Mouse (Mus musculus) cortical plate, adult 2 months (tissue): Measurements from ENCODE around the gene Ddx1. TPM values are rescaled to one million over a fixed set of nuclear protein-coding genes. Genes with fewer than 3 reads are reported as not detected.

ENCODE experiments used
- H3K27ac ChIP-seq: fragments of 200-500 bp; 2 replicates; pipeline ENCODE4 v1.5.1; 2012; ENCODE audit warnings: low read length, control low read depth, inconsistent platforms; ENCODE audit not compliant: insufficient read depth
- H3K4me1 ChIP-seq: fragments of 200-500 bp; 2 replicates; pipeline ENCODE4 v1.6.1; 2011; ENCODE audit warnings: low read length; ENCODE audit not compliant: control insufficient read depth, insufficient read depth
- H3K4me3 ChIP-seq: fragments of 200-500 bp; 2 replicates; pipeline ENCODE4 v1.5.1; 2011; ENCODE audit warnings: mild to moderate bottlenecking, low read length, control low read depth; ENCODE audit not compliant: insufficient read depth
- CTCF ChIP-seq: fragments of 200-500 bp; IDR thresholded peaks from 2 replicates; pipeline ENCODE4 v1.5.1; 2011; ENCODE audit warnings: mild to moderate bottlenecking, control low read depth, low read length; ENCODE audit not compliant: insufficient read depth; ENCODE audit errors: extremely low read depth
- POLR2A ChIP-seq: fragments of 200-500 bp; IDR thresholded peaks from 2 replicates; pipeline ENCODE4 v1.6.1; 2011; ENCODE audit warnings: mild to moderate bottlenecking, low read length, control low read depth; ENCODE audit not compliant: insufficient read depth; ENCODE audit errors: extremely low read depth
- polyA plus RNA-seq: library from polyadenylated mRNA; depleted of rRNA; stranded (reverse); fragments of >200 nt; gene quantifications from 2 replicates; pipeline ENCODE4 v1.2.3, GENCODE M21; 2012

The Ddx1 gene
- polyA plus RNA-seq, 1 experiment = 64.1 TPM

DNA sequence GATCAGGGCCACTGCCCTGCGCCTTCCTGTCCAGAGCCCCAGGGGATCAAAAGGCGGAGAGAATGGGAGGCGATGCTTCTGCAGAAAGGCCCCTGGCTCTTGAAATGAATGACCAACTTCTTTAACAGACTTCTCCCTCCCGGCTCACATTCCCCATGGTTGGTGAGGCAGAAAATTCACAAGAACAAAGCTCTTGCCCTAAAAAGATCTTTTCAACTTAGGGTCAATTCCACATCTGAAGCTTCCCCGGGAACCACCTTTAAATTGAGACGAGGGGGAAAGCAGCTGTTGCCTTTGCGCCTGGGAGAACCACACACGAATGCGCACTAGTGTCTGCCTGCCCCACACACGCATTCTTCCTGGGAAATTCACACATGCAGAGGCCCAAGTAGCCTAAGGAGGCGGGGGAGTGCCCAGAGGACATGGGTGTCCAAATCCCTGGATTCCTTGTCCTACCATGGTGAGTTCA lies 40.0 kb downstream of the Ddx1 start:
- no peak for TF ChIP-seq CTCF
- TF ChIP-seq POLR2A = no peak
- Histone ChIP-seq H3K4me1 (peaks cover 7% of the 10 kb centered on the region), H3K27ac (no peak overlapping the region), H3K4me3 (no peak overlapping the region)

DNA sequence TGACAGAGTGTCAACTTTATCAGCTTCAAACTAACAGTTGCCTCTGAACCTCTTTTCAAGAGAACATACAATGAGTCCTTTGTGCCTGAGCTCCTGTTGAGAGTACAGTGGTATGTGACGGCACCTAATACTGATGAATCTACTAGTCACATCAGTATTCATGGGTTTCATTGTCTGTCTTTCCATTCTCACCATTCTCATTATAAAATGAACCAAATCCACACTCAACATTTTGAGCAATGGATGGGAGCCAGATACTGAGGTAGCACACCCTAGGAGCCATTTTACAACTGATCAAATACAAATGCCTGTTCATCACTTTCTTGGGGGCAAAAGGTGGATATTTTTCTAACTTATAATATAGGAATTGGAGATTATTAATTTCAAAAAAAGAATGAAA lies 40.5 kb downstream of the Ddx1 start:
- peaks cover 7% of the 10 kb centered on the region for H3K4me1 ChIP-seq
- no peak overlapping the region for H3K27ac ChIP-seq
- TF ChIP-seq CTCF = no peak
- no peak for TF ChIP-seq POLR2A
- H3K4me3 ChIP-seq = no peak overlapping the region

DNA sequence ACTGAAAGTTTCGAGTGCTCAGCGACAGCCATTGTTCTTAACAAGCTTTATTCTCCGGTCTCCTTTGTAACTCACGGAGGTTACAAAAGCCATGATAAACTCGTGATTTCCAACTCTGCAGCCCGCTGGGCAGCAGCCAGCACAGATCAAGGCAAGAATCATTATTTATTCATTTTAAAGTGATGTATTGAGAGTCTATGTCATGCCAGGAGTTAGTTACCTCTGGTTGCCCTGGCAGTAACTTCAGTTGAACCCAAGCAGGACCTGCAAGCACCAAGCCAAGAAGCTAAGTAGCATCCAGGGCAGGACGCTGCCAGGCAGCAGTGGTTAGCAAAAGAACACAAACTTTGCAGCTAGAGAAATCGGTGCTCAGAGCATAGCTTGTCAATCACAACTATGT lies 41.9 kb downstream of the Ddx1 start:
- H3K27ac ChIP-seq = no peak overlapping the region
- TF ChIP-seq CTCF (no peak), POLR2A (no peak)
- H3K4me1 ChIP-seq = peaks cover 7% of the 10 kb centered on the region
- no peak overlapping the region for H3K4me3 ChIP-seq

DNA sequence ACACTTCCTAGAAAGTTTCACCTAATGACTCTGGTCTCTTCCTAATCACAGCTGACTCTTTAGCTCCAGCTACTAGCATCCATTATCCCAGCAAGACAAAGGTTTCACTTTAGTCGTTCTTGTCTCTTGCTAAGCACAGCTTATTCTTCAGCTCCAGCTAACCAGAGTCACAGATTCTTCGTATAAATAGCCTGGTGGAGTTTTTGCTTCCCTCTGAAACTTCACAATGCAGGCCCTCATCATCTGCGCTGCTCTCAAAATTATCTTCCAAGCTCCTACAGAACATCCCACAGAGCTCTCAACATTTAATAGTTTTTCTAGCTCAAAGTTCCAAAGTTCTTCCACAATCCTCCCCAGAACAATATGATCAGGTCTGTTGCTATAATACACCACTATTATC lies 43.3 kb downstream of the Ddx1 start:
- Histone ChIP-seq H3K4me1 (peaks cover 5% of the 10 kb centered on the region), H3K27ac (no peak overlapping the region; the same call in 1 of the 2 replicates), H3K4me3 (no peak overlapping the region)
- TF ChIP-seq CTCF (no peak), POLR2A (no peak)

DNA sequence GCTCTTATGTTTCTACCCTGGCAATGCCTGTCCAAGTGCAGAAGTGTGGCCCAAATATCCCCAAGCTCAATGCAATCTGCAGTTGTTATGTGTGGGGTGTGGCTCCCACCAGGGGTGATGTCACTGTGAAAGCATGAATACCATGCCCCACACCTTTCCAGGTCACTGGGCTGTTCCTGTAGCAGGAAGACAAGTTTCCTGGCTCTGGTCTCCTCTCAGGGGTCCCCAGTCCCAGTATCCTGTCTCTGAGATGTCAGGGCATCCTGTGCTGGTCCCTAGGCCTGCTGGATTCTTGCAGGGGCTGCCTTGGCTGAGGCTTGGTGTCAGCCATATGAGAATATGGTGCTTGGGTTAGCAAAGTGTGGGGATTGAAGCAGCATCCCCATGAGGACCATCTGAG lies 46.7 kb downstream of the Ddx1 start:
- H3K27ac ChIP-seq = no peak overlapping the region
- H3K4me1 ChIP-seq = no peaks in the 10 kb centered on the region
- H3K4me3 ChIP-seq = no peak overlapping the region
- no peak for TF ChIP-seq POLR2A
- TF ChIP-seq CTCF = no peak

DNA sequence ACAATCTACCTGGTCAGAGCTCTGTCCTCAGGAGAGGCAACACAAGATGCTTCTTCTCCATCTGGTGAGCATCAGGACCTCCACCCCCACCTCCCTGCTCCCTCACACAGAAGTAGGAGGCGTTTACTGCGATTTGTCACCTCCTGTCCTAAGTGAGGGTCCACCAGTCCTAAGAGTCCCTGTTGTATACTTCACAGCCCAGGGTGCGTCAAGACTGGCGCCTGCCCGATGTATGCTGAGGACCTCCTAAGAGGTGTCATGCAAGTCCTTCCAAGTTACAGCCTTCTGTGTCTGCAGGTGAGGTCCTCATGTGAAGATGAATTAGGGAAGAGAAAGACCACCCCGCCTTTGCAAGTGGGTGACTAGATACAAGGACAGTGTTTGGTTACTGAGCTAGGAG lies 48.4 kb downstream of the Ddx1 start:
- Histone ChIP-seq H3K4me1 (no peaks in the 10 kb centered on the region), H3K4me3 (no peak overlapping the region), H3K27ac (no peak overlapping the region)
- no peak for TF ChIP-seq POLR2A

DNA sequence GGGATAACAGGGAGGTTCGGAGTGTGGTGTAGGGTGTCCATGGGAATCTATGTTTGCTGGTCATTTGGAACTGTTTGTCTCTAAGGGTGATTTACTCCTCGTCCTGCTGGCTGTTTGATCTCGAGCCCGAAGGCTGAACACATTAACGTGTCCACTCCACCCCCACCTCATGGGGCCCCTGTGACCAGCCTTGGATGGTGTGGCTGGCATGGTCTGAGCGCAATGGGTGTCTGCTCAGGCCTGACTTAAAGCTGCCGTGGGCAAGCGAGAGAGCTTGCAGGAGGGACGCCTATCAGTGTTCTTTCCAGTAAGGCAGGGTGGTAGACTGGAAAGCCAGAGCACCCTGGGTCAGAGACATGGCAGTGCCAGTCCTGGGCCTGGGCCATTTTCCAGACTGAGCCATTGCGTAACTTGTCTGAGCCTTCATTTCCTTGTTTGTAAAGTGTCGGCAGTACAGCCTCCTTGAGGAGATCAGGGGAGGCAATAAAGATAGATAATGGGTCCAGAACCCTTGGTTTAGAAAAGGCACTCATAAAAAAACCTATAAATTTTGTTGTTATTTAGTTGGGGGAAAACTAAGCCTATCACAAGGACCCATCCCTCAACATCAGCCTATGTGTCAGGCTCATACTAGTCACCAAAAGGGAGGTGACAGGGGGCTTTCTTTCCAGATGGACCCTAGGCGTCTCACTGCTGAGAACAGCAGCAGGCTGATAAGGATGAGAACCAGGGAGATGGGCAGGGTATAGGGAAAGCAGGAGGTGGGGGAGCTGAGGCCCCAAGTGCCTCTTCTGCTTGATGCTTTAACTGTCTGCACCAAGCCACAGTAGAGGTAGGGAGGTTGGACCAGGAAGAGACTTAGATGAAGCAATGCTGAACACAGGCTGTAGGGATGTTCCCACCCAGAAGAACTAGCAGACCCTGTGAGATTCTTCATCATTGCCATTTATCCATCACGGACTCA lies 49.4 kb downstream of the Ddx1 start:
- H3K27ac ChIP-seq = no peak overlapping the region
- TF ChIP-seq POLR2A (no peak), CTCF (no peak)
- no peaks in the 10 kb centered on the region for H3K4me1 ChIP-seq
- H3K4me3 ChIP-seq = no peak overlapping the region

DNA sequence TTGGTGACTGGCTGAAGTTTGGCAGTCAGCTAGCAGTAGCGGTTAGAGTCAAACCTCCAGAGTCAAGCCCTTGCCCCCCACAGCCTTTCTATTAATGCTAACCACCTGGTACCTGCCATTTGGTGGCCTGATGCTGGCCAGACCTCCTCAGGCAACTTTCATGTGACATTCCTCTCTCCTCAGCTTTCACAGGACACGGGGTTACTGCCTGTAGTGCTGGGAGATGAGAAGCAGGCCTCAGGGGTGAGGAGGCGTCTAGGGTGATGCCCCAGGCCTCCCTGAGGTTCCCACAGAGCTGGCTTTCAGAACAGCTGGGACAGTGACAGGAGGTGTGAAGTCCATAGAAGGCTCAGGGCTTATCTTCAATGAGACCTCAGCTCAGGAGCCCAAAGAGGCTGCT lies 50.9 kb downstream of the Ddx1 start:
- H3K4me1 ChIP-seq = no peaks in the 10 kb centered on the region
- TF ChIP-seq POLR2A (no peak), CTCF (no peak)
- H3K4me3 ChIP-seq = no peak overlapping the region
- H3K27ac ChIP-seq = no peak overlapping the region

DNA sequence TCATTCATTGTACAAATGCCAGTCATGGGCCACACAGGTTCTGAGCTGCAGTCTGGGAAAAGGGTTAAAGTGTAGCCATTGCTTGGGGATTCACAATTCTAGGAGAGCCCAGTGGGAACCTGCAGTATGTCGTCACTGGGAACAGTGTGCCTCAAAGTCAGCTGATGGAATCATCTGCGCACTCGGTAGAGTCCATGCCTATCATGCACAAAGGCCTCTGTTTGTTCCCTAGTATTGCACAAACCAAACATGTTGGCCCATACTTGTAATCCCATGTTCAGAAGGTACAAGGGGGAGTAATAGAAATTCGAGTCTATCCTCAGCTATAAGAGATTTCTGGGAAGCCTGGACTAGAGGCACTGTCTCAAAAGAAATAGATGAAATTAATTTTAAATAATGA lies 52.9 kb downstream of the Ddx1 start:
- no peak overlapping the region for H3K27ac ChIP-seq
- no peaks in the 10 kb centered on the region for H3K4me1 ChIP-seq
- TF ChIP-seq POLR2A (no peak), CTCF (no peak)
- no peak overlapping the region for H3K4me3 ChIP-seq

DNA sequence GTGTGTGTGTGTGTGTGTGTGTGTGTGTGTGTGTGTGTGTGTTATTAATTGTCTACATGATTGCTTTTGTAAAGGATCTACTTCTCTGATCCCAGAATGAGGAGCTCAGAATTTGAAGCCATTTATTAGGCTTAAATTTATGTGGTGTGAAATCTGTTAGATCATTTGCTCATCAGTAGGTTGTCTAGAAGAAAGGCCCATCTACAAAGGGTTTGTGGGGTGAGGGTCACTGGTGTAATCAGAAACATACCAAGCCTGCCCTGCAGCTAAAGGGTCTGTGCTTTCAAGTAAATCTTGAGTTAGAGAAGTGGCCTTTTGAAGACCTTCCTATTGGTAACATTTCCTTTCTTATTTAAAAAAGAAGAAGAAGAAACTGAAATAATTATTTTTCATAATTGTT lies 53.5 kb downstream of the Ddx1 start:
- TF ChIP-seq POLR2A (no peak), CTCF (no peak)
- Histone ChIP-seq H3K27ac (no peak overlapping the region), H3K4me3 (no peak overlapping the region)

More for the DNA sequence above, 53.5 kb downstream of the Ddx1 start:
- no peaks in the 10 kb centered on the region for H3K4me1 ChIP-seq
